In the genomic region with DNA sequence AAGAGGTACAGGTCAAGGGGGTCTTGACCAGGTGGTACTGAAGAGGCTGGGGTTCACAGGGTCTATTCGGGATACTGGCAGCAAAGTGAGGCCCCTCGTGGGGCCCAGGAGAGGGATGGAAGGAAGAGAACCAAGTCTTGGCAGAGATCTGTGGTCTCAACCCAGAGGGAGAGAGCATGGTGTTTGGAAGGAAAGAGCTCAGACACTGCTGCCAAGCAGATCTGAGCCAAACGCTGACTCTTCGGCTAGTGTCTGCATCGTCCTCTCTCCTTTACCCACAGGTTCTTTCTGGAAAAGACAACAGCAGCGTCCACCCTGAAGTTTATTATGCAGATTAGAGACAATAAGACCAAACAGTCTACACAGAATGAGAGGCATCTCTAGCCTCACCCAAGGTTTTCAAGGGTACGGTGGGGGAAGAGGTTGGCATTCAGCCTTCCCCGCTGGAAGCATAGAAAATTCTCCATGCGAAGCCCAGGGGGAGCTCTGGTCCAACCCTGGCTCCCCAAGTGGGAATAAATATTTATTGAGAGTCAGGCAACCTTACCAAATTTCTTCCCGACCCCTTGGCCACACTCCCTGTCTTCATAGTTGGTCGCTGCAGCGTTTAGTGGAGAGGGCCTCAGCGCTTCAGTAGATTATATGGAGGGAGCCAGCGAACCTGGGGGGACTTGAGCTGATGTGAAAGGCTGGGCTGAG, we compare ENCODE assay signal across 11 mouse cellular contexts. TPM values are rescaled to one million over a fixed set of nuclear protein-coding genes. Genes with fewer than 3 reads are reported as not detected.
DNase-seq lines count a peak whose midpoint lies in the region.
"Had no signal": no experiment of that assay in that cellular context is flagged by ENCODE, and none has a peak within 500 bp of the region (broad histone marks: within the 10 kb centered on the region; RNA-seq: fewer than 3 reads in every experiment).

No protein-coding gene starts in this region.

- peak; percentile 4 for DNase-seq in embryo, embryonic 11 days
- DNase-seq in embryo, embryonic 10 days (ENCODE audit: low spot score), result no peak
- DNase-seq in layer of hippocampus, postnatal 10 days (ENCODE audit: low spot score in 2 of 2), result peak; percentile 36 to 61
- DNase-seq in layer of hippocampus, adult 11-12 months (ENCODE audit: low spot score), result no peak
- DNase-seq in cerebellum, adult 11-12 months, result peak; percentile 42
- peak; percentile 13 for DNase-seq in heart, postnatal 4 days
- DNase-seq in thymus, postnatal 4 days, result no peak
- no peak for DNase-seq in left cerebral cortex, adult 9 months (ENCODE audit: low spot score in 2 of 2)

RNA-seq across cellular contexts. Expression of a gene that starts 32.5 kb away (rescaled TPM):
- total RNA-seq in layer of hippocampus, postnatal 10 days (2021), result not detected
- total RNA-seq in heart, postnatal 4 days (2021), result not detected
- total RNA-seq: adrenal gland, postnatal 36 days; left cerebral cortex, postnatal 10 days; neutrophil, adult 5-6 weeks had no signal

Comparison
In these comparisons a context has a peak if more than half of its experiments do, and no peak if none do; other contexts are left out.
1. DNase-seq: peak in embryo, embryonic 11 days (single experiment), layer of hippocampus, postnatal 10 days (2 of 2), cerebellum, adult 11-12 months (single experiment) and heart, postnatal 4 days (single experiment); none in embryo, embryonic 10 days (single experiment), layer of hippocampus, adult 11-12 months (single experiment), thymus, postnatal 4 days (single experiment) and left cerebral cortex, adult 9 months (0 of 2).